Mouse (Mus musculus) layer of hippocampus, adult 9-10 months (tissue): ENCODE results near the gene Gm20696.

ENCODE experiments used
- DNase-seq: peaks from one replicate; pipeline ENCODE4 v3.0.0; 2022; ENCODE audit warnings: low spot score

The Gm20696 gene

DNA sequence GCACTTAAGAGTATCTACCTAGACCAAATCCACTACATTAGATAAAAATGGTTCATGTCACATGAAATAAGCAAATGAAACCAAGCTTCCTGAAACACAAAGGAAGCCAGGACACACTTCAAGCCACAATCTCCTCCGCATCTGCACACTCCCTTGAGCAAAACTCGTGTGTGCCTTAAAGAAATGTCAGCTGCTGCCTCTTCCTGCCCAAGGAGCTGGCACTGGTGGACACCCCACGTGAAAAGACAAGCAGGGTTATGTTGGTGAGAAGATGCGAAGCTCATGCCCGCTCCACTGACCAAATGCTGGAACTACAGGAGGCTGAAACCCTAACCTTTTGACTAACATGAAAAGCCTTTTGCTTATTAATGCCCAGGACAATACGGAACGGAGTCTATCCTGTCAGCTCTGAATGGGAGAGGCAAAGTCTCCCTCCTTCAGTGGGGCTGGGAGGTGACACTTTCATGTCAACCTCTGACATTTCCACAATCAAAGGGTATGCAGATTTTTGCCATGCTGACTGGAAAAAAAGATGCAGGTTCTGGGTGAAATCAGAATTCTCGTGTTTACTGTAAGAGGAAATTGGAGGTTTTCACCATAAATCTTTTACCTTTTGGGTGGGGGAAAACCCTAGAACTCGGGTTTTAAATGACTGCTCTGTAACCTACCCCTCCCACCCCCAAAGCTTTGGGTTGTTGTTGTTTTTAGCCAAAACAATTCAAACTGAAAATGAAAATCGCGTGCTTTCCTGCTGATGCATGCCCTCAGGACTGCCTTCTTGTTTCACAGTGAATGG is 405.5 kb downstream of the Gm20696 start:
- DNase-seq: no peak

DNA sequence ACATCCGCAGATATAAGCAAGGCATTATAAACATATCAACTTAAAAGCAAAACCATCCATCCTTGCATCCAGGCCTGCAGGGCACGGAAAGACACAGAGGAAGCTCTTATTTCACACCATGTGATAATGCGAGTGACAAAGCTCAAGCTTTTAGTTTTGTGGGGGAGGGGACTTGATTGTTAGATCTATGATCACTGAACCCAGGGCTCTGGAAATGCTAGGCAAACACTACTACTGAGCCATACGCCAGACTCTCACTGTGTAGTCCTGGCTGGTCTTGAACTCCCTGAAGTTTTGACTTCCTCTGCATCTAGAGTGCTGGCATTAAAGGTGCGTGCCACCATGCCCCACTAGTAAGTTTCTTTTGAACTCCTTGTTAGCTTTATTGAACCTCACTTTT is 408.3 kb downstream of the Gm20696 start:
- DNase-seq: no peak

DNA sequence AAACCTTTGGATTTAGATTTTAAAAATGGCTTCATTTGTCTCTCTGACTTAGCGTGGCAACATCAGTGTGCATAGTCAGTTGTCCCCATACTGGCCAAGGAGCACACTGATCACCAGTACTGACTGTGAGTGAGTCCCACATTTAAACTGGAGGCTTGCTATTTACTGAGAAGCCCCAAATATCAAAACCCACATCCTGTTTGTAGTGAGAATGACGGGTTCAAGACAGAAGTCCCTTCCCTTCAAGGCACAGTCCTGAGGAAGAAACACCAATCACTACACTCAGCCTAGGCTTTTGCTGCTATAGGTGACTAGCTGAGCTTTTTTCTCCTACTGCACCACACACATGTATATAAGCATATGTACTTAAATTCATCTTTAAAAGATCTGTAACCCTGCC is 408.9 kb downstream of the Gm20696 start:
- no peak for DNase-seq

DNA sequence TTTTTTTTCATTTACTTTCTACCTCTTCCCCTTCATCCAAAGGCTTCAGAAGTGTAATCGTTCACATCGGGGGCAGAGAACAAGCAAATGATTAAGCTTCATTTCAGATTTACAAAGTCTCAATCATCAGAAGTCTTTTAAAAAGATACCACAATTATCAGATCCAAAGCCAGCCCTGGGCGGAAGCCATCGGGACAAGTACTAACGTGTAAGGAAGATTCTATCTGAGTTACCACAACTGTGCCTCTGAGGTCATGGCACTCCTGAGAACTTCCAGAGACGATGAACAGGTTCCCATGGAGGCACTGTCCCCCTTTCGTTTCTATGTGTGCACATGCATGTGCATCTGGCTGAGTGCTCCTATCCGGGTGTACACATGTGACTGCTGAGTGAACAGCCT is 413.3 kb downstream of the Gm20696 start:
- DNase-seq: no peak

DNA sequence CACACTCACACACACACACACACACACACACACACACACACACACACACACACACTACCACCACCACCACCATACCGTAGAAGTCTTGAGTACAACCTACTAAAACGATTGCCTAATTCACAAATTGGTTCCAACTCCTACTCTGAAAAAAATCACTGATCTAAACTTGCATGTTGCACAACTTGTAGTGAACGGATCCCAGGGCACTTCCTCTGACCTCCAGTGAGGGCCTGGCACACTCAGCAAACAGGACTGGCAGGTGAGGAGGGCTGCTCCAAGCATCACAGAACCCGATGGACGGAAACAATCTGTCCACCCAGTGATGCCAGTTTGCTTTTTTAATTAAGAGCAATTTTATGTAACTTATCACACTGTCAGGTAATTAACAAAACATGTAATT is 413.8 kb downstream of the Gm20696 start:
- DNase-seq: no peak

DNA sequence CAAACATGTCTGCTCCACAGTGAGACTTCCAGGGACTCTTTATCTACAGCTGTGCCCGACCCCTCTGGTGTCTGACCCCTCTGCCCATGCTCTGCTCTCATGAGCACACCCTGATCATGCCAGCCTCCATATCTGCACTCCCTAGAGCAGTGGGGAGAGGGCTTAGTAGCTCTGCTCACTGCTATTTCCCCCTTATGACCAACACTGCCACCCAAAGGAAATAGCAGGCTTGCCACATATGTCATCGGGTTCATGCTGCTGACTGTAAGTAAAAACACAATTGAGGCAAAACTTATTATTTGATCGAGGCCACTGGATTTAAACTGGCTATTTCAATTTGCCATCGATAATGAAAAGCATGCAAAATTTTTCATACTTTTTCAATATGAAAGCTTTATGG is 414.7 kb downstream of the Gm20696 start:
- DNase-seq: no peak

DNA sequence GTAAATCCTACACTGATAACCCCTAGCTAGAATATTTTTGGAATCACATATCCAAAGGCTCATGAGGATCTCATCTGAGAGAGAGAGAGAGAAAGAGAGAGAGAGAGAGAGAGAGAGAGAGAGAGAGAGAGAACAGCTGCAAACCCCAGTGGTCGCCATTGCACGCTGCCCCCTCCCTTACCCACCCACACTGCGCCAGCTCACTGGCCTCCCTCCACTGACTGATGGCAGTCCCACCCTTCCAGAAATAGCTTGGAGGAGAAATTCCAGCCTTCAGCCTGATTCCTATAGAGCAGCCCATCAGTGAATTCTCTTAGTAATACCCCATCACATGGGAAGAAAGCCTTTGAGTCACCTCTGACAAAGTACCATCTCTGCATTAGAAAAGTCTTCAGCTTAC is 415.4 kb downstream of the Gm20696 start:
- DNase-seq: no peak

DNA sequence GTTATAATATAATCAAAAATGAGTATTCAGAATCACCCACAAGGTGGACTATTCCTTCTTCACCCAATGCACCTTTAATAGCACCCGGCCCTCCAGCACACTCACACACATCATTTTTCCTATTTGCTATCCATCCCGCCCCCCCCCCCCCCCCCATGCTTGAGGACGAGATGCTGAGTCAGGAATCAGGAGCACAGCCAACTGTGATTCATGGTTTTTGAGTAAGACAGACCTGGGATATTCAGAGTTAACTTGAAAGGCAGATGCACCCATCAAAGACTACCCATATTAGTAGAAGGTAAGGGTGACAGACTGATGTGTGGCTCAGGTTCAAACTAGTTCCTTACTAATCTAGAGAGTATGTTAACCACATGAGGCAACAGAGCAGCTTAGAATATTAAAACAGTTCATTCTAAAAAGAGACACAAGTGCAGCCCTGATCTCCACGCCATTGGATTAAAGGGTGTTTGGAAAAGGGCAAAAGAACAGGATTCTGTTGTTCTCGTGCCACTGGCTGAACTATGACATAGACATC is 417.0 kb downstream of the Gm20696 start:
- DNase-seq: no peak

DNA sequence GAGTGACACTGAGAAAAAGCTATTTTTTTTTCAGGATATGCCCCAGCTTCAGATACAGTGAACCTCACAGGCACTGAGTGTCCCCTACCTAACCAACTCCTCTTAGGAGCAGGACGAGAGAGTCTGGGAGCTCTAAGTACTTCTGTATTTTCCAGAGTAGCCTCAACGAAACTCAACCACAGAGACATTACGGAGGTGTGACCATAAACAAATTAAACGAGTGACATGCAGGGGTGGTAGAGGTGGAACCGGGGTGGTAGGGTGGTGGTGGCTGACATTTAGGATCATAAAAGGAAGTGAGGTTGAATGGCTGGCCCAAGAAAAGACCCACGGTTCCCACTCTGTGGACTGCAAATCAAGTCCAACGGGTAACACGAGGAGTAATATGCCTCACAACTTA is 418.2 kb downstream of the Gm20696 start:
- no peak for DNase-seq

DNA sequence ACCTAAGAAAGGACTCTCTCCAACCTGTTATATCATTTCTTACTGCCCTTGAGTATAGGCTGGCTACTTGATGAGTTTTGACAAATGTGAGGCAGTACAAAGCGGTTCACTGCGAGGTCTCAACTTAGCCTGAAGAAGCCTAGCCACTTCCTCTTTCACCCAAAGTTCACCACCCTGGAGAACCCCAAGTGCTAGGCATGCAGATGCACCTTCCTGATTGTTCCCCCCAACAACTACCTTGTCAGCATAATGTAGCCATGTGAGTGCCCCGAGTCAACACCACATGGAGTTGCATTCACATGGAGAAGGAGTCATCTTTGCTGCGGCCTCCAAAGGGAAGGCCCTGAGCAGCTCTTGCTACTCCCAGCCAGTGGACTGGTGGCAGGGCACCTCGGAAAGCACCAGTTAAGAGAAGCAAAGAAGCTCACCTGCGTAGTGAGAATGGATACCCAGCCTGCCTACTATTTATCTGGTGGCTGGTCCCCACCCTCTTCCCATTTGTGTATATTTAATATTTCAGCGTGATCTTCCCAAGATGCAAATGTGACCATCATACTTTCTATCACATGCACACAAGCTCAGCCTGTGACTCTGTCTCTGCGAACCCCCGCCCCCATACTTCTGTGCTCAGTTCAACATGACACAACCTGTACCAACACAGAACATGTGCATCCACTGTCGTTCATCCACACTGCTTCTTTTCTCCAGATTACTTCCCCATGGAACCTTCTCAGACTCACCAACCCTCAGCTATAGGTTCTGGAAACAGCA is 424.8 kb downstream of the Gm20696 start:
- no peak for DNase-seq

DNA sequence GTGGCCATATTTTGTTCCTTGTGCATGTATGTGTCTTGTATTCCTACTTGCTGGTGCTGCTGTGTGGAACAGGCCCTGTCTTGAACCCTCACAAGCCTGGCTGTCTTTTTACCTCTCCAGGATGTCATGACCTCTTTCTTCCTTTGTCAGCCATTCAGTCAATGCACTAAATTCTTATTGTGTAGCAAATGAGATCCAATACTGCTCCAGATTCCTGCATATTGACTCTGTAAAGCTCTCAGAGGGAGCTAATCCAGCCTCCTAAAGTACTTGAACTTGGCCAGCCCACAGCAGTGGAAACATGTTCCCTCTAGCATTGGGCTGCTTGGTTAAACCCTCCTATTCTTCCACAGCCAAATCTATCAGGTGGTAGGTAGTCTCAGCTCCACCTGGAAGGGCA is 425.8 kb downstream of the Gm20696 start:
- no peak for DNase-seq

DNA sequence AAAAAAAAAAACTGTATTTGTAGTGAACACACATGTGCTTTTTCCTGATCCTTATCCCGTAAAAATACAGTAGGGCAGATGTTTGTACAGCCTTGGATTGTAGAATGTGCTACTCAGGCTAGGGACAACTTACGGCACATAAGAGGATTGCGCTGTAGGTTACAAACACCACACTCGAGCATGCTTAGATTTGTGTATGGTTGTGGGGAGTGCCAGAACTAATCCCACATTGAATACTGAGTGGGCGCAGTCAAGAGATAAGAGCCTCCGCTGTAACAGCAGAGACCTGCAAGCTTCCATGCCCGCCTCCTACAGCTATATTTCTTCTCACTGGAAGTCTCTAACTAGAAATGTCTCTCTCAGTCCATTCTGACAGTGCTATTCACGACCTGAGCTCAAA is 431.0 kb downstream of the Gm20696 start:
- DNase-seq: no peak

DNA sequence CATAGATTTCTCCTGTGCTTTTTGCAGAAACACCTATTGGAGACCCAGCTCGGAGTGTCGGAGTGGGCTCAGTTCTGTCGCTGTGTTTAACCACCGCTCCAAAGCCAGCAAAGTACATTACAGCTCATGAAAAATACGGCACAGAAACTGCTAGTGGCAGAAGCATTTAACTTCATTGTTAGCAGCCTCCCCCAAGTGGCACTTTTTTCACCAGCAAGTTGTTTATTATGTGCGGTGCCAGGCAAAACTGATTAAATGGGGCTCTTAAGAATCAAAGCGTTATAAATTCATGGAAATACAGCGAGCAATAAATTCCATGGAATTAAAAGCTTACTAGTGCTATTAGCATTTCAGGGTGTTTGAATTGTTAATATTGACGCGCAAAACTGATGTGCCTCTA is 433.2 kb downstream of the Gm20696 start:
- DNase-seq: no peak

DNA sequence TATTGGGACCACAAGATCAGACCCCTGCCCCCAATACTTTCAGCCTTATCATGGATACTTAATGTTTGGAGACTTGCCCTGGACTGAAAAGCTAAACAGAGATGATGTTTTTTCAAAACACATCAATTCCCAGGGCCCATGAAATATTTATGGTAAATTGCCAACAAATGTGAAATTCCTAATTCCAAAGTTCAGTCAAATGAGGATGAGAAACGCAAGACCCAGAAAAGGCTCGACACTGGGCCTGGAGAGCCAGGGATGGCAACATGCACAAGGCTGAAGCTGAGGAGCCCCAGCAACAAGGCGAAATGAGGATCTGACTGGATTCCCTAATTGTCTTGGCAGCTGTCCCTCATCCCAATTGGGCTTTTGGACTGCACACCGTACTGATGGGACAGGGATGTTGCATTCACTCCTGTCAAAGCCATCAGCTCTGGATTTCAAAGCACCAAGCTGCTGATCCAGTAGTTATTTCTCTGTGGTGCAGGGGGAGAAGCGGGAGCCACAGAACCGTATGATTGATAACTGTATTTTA is 438.2 kb downstream of the Gm20696 start:
- no peak for DNase-seq

DNA sequence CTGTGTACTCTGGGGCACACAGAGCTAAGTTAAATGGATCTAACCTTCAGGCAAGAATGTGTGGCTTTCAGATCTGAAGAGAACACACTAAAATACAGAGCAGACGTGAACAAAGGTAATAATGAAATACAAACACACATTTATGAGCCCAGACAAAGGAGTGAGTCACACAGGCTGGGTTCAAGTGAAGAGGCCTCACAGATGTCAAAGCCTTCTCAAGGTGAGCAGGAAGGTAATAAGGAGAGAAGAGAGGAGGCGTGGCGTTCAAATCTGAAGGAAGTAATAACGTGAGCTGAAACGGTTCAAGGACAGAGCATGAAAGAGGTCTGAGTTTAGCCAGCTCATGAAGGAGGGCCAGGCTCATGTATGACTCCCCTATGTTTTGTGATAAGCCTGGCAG is 445.4 kb downstream of the Gm20696 start:
- DNase-seq: no peak

DNA sequence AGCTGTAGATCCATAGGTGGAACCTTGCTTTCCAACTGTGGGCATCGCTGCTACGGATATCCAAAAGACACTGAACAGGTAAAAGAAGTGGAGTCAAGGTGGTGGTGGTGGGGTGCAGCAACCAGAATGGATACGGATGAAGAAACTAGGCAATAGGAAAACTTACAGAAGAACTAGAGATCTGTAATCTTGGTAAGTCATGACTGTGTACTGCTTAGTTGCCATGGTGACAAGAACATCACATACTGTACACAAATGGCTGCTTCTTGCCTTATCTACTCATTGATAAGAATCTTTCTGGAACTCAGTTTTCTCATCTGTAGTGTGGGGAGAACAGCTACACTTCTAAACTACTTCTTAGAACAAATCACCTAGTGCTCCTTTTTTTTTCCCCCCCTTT is 446.1 kb downstream of the Gm20696 start:
- no peak for DNase-seq

DNA sequence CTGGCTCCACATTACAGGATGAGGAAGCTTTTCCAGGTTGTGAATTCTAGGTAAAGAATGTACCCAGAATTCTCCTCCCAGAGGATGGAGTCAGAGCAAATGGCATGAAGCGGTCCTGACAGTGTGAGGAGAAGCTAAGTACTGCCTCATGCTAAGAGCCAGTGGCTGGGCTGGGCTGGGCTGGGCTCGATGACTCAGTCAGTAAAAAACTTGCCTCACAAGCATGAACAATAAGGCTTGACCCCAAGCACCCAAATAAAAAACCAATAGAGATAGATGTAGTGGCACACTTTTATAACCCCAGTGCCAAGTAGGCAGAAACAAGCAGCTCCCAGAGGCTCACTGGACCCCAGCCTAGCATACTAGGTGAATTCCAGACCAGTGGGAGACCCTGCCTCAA is 448.8 kb downstream of the Gm20696 start:
- DNase-seq: no peak

DNA sequence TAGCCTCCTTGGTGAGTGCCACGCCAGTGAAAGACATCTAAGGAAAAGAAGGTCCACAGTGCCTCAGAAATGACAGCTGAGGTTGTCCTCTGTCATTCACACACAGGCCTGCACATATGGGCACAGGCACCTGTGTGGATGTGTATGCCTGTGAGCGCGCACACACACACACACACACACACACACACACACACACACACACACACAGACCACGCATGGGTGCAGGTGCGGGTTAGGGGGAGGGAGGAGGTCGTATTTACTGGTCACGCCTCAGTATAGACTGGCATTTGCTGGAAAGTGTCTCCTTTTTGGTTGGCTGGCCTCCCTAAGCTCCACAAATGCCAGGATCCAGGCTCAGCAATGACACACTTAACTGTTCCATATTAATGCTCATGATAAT is 449.4 kb downstream of the Gm20696 start:
- DNase-seq: no peak

DNA sequence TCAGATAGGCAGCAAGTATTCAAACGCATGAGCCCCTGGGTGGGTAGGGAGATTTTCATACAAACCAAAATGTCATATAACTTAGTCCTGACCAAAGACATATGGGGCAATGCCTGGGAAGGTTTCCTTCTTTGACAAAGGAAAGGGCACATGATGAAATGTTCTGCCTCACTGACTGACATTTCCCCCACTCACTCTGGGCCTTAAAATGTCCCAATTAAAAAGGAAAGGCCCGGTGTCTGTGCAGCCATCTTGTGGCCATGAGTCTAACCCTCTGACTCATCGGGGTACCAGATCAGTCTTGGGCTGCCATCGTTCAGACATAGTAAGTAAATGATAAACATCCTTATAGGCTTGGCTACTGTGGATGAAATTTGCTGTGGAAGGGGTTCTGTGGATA is 454.1 kb downstream of the Gm20696 start:
- DNase-seq: no peak

DNA sequence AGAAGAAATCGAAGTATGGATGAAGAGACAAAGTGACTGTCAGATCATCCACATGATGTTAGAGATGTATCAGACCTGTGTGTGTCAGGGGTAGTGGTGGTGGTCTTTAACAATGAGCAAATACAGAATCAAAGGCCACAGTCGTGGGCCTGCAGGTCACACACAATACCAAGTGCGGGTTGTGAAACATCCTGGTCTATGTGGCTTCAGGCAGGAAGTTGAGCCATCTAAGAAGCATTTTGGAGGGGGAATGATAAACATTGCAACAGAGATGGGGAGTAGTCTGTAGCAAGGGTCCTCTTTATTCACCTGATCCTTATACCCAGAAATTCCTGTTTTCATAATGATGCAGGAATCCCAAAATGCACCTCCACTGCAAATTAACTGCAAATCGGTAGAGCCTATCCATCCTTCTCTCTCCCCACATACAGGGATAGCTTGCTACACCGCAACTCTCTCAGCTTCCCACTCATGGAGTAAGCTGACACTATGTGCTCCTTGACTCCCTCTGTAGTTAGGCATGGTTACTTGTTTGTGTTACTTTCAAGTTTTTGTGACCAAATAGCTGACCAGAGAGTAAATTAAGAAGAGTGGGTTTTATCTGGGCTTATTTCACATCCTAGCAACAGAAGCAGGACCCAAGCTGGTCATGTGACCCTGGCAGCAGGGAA is 454.8 kb downstream of the Gm20696 start:
- DNase-seq: no peak

DNA sequence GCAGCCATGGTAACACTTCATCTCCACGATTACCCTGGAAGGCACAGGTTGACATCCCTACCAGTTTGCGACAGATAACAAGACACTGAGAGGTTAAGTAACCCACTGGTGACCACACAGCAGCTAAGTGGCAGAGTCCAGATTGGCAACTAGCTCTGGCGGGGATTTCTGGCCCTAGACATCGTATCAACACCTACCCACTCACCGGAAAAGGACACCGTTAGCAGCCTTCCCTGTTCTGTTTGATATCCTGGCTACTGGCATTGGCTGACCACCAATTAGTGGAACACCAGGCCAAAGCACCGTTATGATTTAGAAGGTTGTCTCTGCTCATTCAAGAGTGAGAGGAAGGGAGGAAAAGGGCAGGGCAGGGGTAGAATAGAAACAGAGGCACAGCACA is 456.4 kb downstream of the Gm20696 start:
- no peak for DNase-seq
